Mouse (Mus musculus): ENCODE results near the gene Rps12. TPM values are rescaled to one million over a fixed set of nuclear protein-coding genes. Genes with fewer than 3 reads are reported as not detected.

The Rps12 gene
- polyA plus RNA-seq, 2 experiments from 2014 or later, result 116 to 930 TPM

- ATAC-seq, result no peak
Observed at GRCm38 (mm10) chr10:23784121-23784520, 3.0 kb downstream of the Rps12 start.

- ATAC-seq, result no peak
Observed at GRCm38 (mm10) chr10:23783493-23783884, 3.6 kb downstream of the Rps12 start.

DNA sequence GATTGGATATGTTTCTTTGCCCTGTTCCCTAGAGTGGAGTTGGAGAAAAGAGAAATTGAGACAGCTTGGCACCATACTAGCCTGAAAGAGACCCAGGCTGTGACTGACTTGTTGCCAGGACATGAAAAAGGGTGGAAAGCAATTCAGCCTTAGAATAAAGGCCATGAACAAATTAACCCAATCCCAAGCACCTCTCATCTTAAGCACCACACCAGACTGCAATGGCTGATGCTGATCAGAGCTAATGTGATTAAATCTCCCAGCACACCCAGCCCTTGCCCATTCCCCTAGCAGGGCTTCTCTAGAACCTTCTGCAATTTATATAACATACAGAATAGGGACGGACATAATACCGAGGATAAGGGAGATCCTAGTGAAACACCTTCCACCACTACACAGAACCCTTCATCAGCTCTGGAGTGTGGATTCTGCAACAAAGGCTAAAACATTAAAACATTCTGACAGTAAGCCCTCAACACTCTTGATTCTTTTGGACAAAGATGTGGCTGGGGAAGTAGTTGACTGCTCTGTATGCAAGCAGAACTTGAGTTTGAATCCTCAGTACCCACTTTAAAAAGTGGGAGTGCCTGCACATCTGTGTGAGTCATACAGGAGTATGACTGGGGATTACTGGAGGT lies 4.1 kb downstream of the Rps12 start:
- ATAC-seq, result no peak

DNA sequence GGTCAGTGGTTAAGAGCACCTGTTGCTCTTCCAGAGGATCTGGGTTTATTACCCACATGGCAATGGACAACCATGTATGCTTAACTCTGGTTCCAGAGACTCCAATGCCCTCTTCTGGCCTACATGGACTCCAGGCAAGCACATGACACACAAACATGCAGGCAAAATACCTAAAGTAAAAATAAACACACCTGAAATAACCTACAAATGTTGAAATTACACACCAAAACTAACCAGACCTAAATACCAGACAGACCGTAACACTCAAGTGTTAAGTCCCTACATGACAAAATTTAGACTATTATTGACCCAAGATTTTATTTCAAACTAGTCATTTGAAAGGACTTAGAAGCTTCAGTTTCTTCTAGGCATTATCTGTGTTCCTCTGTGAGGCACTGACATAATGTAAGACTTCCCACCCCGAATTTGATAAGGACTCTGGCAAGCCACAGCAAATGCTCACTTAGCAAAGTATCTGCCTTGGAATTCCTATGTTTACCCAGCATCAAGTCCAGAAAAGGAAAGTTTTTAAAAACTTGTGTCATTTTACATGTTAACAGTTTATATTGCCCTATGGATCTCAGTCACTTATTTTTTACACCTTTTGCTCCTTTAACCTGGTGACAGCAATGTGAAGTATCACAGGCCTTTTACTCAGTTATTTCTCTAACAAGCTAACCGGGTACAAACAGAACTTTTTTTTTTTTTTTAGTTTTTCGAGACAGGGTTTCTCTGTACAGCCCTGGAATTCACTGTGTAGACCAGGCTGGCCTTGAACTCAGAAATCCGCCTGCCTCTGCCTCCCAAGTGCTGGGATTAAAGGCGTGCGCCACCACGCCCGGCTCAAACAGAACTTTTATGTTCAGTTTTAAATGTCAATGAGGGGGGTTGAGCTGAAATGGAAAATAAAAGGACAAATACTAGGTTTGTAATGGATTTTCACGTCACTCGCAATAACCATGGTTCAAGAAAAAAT lies 5.0 kb downstream of the Rps12 start:
- no peak for ATAC-seq

GRCm38 (mm10) chr10:23780539-23781275 lies 6.4 kb downstream of the Rps12 start:
- no peak for ATAC-seq

DNA sequence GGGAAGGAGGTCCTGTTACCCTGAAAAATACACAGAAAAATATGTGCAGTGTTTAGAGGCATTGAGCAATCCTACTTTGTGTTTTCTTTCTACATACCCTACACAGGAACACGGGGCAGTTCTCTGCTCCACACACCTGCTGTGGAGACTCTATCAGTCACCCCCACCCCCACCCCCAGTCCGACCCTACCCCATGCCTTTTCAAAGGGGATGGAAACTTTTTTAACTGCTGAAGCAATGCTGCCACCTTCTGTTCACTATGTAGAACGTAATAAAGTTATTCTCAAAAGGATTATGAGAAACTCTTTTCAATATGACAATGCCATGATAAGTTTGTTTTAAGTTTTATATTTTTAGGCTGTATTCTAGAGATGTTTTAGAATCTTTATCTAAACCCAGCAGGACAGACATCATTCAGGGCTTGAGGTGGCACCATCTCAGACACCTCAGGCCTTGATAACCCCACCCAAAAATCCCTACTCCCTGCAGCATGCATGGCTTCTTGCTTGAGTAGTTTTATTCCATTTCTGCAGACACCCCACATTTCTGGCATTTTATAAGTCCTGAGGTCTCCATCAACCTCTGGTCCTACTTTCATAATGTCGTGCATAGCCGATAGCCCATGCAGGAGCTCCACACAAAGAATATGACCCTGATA lies 9.7 kb downstream of the Rps12 start:
- ATAC-seq, result peak; percentile 36

DNA sequence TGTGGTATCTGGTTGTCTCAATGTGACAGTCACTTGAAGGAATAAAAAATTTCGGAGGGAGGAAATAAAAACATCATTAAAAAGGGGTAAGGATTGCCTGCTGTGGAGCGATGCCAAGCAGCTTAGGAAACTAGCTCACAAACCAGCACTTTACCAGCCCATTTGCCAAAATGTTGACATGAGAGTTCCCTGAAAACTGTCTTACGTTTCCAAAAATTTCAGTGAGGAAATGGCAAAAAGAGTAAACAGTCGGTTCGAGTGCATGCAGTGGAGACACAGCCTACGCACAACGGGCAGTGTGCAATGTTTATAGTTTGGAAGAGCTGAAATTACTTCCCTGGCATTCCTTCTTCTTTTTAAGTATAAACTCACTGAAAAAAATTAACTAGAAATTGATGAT lies 32.9 kb downstream of the Rps12 start:
- ATAC-seq, result no peak

Other genes with a start within 250 kb of the Rps12 start
- gene Slc18b1, start 9.7 kb upstream of the Rps12 start, polyA plus RNA-seq (2017; shearing (Covaris generic)), result under 1 TPM in 1 of 2 experiments, not detected in 1; 0.25 TPM
- gene Vnn3, start 64.2 kb upstream of the Rps12 start, polyA plus RNA-seq (2017; shearing (Covaris generic)), result not detected
- gene Vnn1, start 107.4 kb upstream of the Rps12 start, polyA plus RNA-seq (2017; shearing (Covaris generic)), result not detected
- not detected for gene Taar1, start 133.1 kb upstream of the Rps12 start, polyA plus RNA-seq (2017; shearing (Covaris generic))
- not detected for gene Taar2, start 151.3 kb upstream of the Rps12 start, polyA plus RNA-seq (2017; shearing (Covaris generic))
- gene Taar3, start 162.3 kb upstream of the Rps12 start, polyA plus RNA-seq (2017; shearing (Covaris generic)), result not detected
- not detected for gene Taar4, start 173.2 kb upstream of the Rps12 start, polyA plus RNA-seq (2017; shearing (Covaris generic))
- gene Taar5, start 183.4 kb upstream of the Rps12 start, polyA plus RNA-seq (2017; shearing (Covaris generic)), result not detected
- gene Taar6, start 198.4 kb upstream of the Rps12 start, polyA plus RNA-seq (2017; shearing (Covaris generic)), result not detected
- gene Taar7a, start 206.2 kb upstream of the Rps12 start, polyA plus RNA-seq (2017; shearing (Covaris generic)), result not detected
- not detected for gene Taar7b, start 212.7 kb upstream of the Rps12 start, polyA plus RNA-seq (2017; shearing (Covaris generic))
- not detected for gene Taar7d, start 239.9 kb upstream of the Rps12 start, polyA plus RNA-seq (2017; shearing (Covaris generic))